Mouse (Mus musculus) lung, postnatal 4 days (tissue): Measurements from ENCODE around the gene Vamp2.
"Not testable (repeated sequence)": the region's sequence is repeated elsewhere in the genome, so short reads cannot be mapped to it uniquely, and the experiment has no call there.

Experiments
- DNase-seq, 2 experiments: peaks; one replicate each; pipeline ENCODE4 v3.0.0; 2021

Vamp2 gene

GRCm38 (mm10) chr11:69081613-69082012 lies 6.7 kb upstream of the Vamp2 start:
- peak in 1 of 2 experiments; percentile 14 for DNase-seq

DNA sequence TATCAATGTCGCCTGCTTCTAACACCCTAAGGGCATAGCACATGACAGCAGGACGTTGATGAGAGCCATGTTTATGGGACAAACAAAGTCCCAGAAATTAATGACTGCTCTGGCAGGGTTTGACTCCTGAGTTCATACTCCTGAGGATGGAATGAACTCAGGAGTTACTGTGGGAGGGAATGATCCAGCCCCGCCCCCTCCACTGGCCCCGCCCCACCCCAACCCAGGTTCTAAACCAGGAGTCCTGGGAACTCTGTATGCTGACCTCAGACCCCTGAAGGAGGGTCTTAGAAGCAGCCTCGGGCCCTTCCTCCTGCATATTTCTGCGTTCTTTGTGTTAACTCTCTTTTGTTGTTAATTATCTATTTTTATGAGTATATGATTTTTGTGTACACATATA lies 2.7 kb upstream of the Vamp2 start:
- no peak for DNase-seq

DNA sequence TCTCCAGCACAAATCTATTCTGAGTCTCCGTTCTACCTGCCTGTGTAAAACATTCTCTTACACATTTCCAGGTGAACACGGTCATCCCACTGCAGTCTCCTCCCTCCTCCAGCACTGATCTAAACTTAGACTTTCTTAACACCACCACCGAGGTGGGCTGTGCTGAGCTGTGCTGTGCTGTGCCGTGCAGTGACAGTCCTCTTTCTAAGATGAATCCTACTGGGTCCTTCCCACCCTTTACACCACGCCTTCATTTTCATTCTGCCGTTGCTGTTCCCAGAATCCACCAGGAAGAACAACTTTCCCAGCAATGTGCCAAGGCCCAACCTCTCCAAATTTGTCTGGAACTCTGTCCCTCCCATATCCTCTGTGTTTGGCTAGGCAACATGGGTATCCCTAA lies 1.9 kb upstream of the Vamp2 start:
- DNase-seq = no peak

DNA sequence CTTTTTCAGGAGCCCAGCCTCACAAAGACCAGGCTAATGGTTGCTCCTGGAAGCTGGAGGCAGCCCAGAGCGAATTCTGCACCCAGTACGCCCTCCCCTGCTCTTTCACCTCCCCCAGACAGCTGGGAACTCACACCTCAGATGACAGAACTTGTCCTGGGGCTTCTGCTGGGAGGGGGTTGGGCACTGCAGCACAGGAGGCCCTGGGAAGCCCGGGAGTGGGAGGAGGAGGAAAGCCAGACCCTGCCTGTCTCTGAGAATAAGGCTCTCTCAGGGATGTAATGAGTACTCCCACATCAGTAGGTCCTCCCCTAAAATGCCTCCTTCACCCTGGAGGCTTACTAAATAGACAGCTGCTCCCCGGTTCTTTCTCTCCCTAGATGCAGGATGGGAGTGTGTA lies 1.2 kb upstream of the Vamp2 start:
- no peak for DNase-seq

DNA sequence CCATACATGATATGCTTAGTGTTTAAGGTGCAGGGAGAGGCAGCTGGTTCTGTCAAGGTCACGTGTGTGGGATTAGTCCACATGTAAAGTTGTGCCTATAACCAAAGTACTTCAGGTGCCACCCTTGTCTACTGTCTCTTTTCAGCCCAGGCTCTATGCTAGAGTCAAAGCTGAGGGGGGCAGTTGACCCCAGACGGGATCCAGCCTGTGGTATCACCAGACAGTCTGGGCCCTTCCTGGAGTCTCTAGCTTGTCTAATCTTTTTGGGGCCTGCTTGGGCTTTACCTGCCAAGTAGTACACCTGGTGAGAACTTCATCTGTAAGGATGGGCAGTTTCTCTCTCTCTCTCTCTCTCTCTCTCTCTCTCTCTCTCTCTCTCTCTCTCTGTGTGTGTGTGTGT lies 693 bp upstream of the Vamp2 start:
- DNase-seq = no peak

GRCm38 (mm10) chr11:69088856-69089615 lies 746 bp downstream of the Vamp2 start:
- no peak for DNase-seq

- DNase-seq = no peak
Measured at GRCm38 (mm10) chr11:69089616-69090290, 1.5 kb downstream of the Vamp2 start.

GRCm38 (mm10) chr11:69090367-69090766 lies 2.1 kb downstream of the Vamp2 start:
- no peak for DNase-seq

DNA sequence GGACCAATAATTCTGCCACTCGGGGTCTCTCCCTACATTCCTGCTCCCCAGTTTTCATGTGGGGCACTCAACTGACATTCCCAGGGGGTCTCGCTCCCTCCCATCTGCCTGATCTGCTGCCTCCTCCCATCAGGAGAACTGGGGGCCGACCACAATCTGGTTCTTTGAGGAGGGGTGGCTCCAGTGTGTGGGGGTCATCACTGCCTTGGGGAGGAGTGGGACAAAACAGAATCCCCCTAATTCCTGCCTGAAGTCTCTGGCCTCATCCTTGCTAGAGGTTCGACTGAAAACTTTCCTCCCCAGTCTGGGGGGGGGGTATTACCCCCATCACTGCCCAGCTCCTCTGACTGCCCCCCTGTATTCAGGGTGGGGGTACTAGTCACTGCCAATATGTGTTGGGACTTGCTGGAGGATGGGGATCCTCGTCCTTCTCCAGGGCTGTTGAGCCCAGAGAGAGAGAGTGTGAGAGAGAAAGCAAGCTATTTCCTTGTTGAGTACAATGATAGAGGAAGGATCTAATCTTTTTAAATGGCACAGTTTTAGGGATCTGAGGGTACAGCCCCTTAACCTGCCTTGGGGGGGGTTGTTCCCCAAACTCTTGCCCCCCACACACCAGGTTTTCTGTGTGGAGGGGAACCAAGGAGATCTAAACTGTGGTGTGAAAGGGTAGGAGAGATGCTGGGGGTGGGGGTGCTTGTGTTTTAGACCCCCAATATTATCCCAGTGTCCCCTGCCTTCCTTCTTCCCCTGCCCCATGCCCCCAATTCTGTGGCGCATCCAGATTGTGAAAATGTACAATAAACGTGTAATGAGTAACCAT lies 3.5 kb downstream of the Vamp2 start:
- no peak for DNase-seq

DNA sequence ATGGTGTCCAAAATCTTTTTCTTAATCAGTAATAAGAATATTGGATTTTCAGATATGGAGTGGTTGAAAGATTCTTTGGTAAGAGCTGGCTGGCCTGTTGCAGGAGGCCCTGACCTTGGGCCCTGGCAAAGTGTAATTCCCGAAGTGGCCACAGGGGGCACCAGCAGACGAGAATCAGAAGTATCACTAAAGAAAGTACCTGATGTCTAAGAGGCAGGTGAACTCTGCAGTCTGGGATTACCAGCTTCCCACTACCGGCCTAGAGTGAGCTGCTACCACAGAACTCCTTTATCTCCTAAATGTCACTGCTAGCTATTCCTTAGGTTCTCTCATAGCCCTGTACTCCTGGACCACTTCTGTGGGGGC lies 4.1 kb downstream of the Vamp2 start:
- DNase-seq = peak; percentile 85 to 92

DNA sequence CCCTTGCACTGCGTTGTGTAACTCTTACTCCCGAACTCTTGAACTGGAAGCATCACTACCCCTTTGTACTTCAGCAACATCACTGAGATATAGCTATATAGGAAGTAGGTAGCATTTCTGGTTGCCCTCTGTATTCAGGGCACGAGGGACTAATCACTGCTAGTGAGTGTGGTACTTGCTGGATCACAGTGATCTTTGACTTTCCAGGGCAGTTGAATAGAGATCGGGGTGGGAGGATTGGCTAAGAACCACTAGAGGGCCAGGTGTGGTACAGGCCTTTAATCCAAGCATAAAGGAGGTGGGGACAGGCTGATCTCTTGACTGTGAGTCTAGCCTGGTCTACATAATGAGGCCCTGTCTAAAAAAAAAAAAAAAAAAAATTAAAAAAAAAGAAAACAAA lies 4.6 kb downstream of the Vamp2 start:
- no peak for DNase-seq

DNA sequence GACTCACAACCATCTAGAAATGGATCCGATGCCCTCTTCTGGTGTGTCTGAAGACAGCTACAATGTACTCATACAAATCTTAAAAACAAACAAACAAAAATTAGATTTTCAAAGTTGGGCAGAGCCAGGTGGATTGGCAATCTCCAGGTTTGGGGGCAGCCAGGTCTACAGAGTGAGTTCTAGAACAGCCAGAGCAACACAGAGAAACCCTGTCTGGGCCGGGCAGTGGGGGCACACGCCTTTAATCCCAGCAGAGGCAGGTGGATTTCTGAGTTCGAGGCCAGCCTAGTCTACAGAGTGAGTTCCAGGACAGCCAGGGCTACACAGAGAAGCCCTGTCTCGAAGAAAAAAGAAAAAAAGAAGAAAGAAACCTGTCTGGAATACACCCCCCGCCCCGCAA lies 5.6 kb downstream of the Vamp2 start:
- DNase-seq = not testable (repeated sequence)

GRCm38 (mm10) chr11:69094697-69095429 lies 6.6 kb downstream of the Vamp2 start, which contains the start of gene Per1:
TSS of gene Per1 (plus strand) at chr11:69095217.
- peak; percentile 99 to 100 for DNase-seq

DNA sequence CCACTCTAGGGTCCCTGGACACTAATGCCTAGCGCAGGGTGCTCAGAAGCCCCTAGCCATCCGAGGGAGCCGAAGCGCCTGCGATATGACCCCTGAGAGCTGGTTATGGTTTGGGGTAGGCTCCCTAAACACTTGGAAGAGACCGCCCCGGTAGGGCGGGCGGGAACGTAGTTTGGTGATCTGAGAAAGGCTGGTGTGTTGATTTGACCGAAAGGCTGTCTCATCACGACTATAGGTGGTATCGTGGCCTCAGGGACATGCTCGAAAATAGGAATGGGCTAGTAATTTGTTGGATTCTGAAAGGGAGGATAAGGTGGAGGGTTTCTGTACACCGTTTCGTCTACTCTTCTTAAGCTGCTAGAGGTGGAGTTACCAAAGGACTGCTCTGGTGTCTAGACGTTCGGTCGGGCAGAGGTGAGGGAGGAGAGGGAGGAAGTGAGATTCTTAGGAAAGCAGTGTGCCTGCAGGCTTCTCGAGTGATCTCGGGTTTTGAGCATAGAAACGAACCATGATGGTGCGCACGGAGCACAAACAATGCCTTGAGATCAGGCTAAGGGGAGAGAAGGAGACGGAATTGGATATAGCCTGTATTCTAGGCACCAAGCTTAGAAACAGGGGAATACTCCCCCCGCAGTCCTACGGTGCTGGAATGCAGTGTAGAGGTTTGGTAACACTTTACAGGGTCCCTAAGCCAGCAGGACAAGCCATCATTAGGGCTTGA lies 7.4 kb downstream of the Vamp2 start:
- DNase-seq = peak in 1 of 2 experiments; percentile 72

DNA sequence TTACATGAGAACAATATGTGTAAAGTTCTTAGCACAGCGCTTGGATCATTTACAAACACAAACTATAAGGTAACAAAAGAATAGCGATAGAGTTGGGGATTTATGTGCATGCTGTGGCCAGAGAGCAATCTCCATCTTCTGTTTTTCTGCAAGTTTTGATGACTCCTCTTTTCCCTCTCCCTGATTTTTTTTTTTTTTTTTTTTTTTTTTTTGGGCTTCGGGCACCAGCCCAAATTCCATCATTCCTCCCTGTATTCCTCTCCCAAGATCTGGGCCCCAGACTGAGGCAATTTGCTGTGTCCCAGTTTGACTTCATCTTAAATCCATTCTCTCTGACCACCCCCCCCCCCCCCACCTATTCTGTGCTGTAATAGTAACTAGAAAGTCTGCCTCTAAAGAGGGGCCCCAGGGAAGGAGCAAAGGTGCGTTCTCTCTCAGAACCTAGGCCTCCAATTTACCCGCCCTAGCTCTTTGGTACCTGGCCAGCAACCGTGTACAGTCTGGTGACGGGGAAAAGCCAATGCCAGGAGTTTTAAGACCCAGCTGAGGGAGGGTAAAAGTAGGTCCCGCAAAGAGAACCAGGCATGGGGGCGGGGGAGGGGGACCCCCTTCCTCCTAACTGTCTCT lies 8.2 kb downstream of the Vamp2 start:
- no peak for DNase-seq

- peak; percentile 100 for DNase-seq
Measured at GRCm38 (mm10) chr11:69096987-69097900, 9.0 kb downstream of the Vamp2 start.

- DNase-seq = no peak
Measured at GRCm38 (mm10) chr11:69098039-69098761, 9.9 kb downstream of the Vamp2 start.

DNA sequence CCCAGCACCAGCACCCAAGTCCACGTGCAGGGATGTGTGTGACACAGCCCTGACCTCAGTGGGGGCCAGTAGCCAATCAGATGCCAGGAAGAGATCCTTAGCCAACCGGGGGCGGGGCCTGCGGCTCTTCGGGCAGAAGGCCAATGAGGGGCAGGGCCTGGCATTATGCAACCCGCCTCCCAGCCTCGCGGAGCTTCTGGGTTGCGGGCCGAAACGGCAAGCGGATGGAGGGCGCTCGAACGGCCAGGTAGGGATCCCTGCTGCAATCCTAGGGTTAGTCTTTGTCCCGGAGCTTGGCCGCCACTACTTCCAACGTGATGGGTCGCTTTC lies 10.4 kb downstream of the Vamp2 start:
- DNase-seq = peak; percentile 98 to 99

GRCm38 (mm10) chr11:69099177-69099914 lies 11.1 kb downstream of the Vamp2 start:
- peak; percentile 91 for DNase-seq
